Mouse (Mus musculus) limb, embryonic 15.5 days (tissue): ENCODE results near the gene Mrpl33. TPM values are rescaled to one million over a fixed set of nuclear protein-coding genes. Genes with fewer than 3 reads are reported as not detected.

Experiments
- ATAC-seq: fragments of 200-750 bp; cut with Nextera tagmentation; 2 replicates; pipeline ENCODE4 v1.8.0; 2017; ENCODE audit warnings: low read depth, moderate TSS enrichment; ENCODE audit not compliant: insufficient number of reproducible peaks, low FRiP score, low TSS enrichment
- H3K27ac ChIP-seq: fragments of 300-500 bp; sonication (generic); 2 replicates; pipeline ENCODE4 v1.5.1; 2015; ENCODE audit warnings: moderate library complexity, mild to moderate bottlenecking, inconsistent platforms
- H3K27me3 ChIP-seq: fragments of 300-500 bp; sonication (generic); 2 replicates; pipeline ENCODE4 v1.6.1; 2015; ENCODE audit warnings: inconsistent platforms
- H3K36me3 ChIP-seq: fragments of 300-500 bp; sonication (generic); 2 replicates; pipeline ENCODE4 v1.6.1; 2015; ENCODE audit warnings: inconsistent platforms
- H3K4me1 ChIP-seq: fragments of 300-500 bp; sonication (generic); 2 replicates; pipeline ENCODE4 v1.6.1; 2015; ENCODE audit warnings: inconsistent platforms
- H3K4me2 ChIP-seq: fragments of 300-500 bp; sonication (generic); 2 replicates; pipeline ENCODE4 v1.6.1; 2015; ENCODE audit warnings: mild to moderate bottlenecking, inconsistent platforms
- H3K4me3 ChIP-seq: fragments of 300-500 bp; sonication (generic); 2 replicates; pipeline ENCODE4 v1.5.1; 2015; ENCODE audit warnings: mild to moderate bottlenecking, inconsistent platforms
- H3K9ac ChIP-seq: fragments of 300-500 bp; sonication (generic); 2 replicates; pipeline ENCODE4 v1.6.1; 2015; ENCODE audit warnings: inconsistent platforms
- H3K9me3 ChIP-seq: fragments of 300-500 bp; sonication (generic); 2 replicates; pipeline ENCODE4 v1.6.1; 2016; ENCODE audit warnings: inconsistent platforms
- WGBS: fragments of 180-500 bp; shearing (Covaris S2); methylation state at CpG from one replicate; pipeline ENCODE4 v1.1.7; 2015; 5-methylcytosine and 5-hydroxymethylcytosine counted together
- microRNA-seq: library from miRNA; unstranded; fragments of <30 nt; microRNA quantifications from one replicate; pipeline ENCODE4, GENCODE M21; 2016
- polyA plus RNA-seq: library from polyadenylated mRNA; unstranded; fragments of >200 nt; fragmentation: Nextera tagmentation; extraction: Ambion mirVana; gene quantifications from 2 replicates; pipeline ENCODE4 v1.2.1, GENCODE M21; 2015

Mrpl33 gene
- polyA plus RNA-seq, 1 experiment from 2014 or later, result 278 TPM

DNA sequence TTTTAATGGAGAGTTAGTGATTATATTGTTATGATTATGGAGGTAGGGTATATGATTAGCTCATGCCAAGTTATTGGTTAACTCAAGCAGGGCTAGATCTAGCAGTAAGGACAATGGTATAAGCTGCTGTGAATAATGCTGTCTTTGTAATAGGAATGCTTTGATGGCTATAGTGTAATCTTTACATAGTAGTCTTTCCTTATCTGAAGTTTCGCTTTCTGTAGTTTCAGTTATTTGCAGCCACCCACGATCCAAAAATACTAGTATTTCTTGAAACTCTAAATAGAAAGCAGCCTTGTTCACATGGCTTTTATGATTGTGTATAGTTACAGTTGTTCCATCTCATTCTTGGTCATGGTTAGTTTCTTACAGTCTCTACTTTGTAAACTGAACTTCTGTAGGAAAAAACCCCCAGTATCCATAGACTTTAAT, 116.6 kb downstream of the Mrpl33 start:
- Histone ChIP-seq H3K27me3 (no peaks in the 10 kb centered on the region), H3K9me3 (no peaks in the 10 kb centered on the region), H3K4me3 (no peak overlapping the region), H3K9ac (no peak overlapping the region), H3K4me1 (no peaks in the 10 kb centered on the region), H3K4me2 (no peak overlapping the region), H3K27ac (no peak overlapping the region), H3K36me3 (no peaks in the 10 kb centered on the region)
- 77% methylated on average over 2 of the region's 2 CpGs for WGBS
- ATAC-seq, result no peak

DNA sequence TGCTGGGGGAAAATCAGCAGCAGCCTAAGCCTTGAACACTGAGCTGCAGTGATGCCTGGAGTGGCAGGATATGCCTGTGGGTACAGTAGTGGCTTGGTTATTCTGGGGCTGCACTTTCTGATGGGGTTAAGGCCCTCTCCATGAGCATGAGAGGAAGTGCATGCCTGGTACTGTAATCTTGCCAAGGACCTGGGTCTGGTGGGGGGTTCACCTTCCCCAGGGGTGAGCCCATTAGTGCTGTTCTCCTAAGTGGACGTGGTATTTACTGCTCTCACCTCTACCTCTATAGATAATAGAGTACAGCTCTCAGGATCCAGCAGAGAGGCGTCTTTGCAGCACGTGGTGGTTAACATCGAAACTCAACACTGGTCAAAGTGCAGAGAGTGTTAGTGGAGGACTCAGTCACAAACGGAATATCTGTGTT, 117.1 kb downstream of the Mrpl33 start:
- Histone ChIP-seq H3K9me3 (no peaks in the 10 kb centered on the region), H3K27ac (no peak overlapping the region), H3K4me3 (no peak overlapping the region), H3K9ac (no peak overlapping the region), H3K4me1 (no peaks in the 10 kb centered on the region), H3K27me3 (no peaks in the 10 kb centered on the region), H3K36me3 (no peaks in the 10 kb centered on the region), H3K4me2 (no peak overlapping the region)
- no peak for ATAC-seq
- 64% methylated on average over 5 of the region's 5 CpGs for WGBS

Small RNAs within 50 kb of the gene (microRNA-seq; reads per million reads assigned to microRNA genes)
- not detected for gene Mir3473e

Other genes with a start within 250 kb of the Mrpl33 start
- gene Zfp512, start 144.5 kb upstream of the Mrpl33 start, polyA plus RNA-seq, result 46.6 and 49.1 TPM in 2 replicates
- not detected in 2 replicates for gene 4930548H24Rik, start 111.2 kb upstream of the Mrpl33 start, polyA plus RNA-seq
- gene Gpn1, start 102.2 kb upstream of the Mrpl33 start, polyA plus RNA-seq, result 50.9 and 54.2 TPM in 2 replicates
- gene Slc4a1ap, start 69.9 kb upstream of the Mrpl33 start, polyA plus RNA-seq, result 30.2 and 30.8 TPM in 2 replicates
- 21.8 and 23.3 TPM in 2 replicates for gene Supt7l, start 69.1 kb upstream of the Mrpl33 start, polyA plus RNA-seq
- 2.5 and 2.9 TPM in 2 replicates for gene Rbks, start 100.7 kb downstream of the Mrpl33 start, polyA plus RNA-seq
- gene Babam2, start 100.7 kb downstream of the Mrpl33 start, polyA plus RNA-seq, result 50.5 and 53.3 TPM in 2 replicates